Mouse (Mus musculus): ENCODE data around the gene Gm5129.
"Not testable (repeated sequence)": the region's sequence is repeated elsewhere in the genome, so short reads cannot be mapped to it uniquely, and the experiment has no call there.

Gene Gm5129

GRCm38 (mm10) chr5:29726070-29726469, 9.7 kb downstream of the Gm5129 start:
- CTCF ChIA-PET: not testable (repeated sequence)

GRCm38 (mm10) chr5:29725369-29725768, 10.4 kb downstream of the Gm5129 start:
- CTCF ChIA-PET: no interaction called here

- CTCF ChIA-PET: no interaction called here
Observed at GRCm38 (mm10) chr5:29721159-29721558, 14.6 kb downstream of the Gm5129 start.

GRCm38 (mm10) chr5:29712906-29713305, 22.8 kb downstream of the Gm5129 start:
- CTCF ChIA-PET: no interaction called here

GRCm38 (mm10) chr5:29711631-29712030, 24.1 kb downstream of the Gm5129 start:
- CTCF ChIA-PET: no interaction called here

GRCm38 (mm10) chr5:29708258-29708657, 27.5 kb downstream of the Gm5129 start:
- CTCF ChIA-PET: interaction anchor here (0.7 kb wide), 1 partner anchor 1616 kb away, joined by 3 read pairs; no protein-coding TSS in a partner anchor

GRCm38 (mm10) chr5:29707241-29707640, 28.5 kb downstream of the Gm5129 start:
- CTCF ChIA-PET: interaction anchor here (0.7 kb wide), 1 partner anchor 1617 kb away, joined by 3 read pairs; no protein-coding TSS in a partner anchor

GRCm38 (mm10) chr5:29699520-29700202, 36.1 kb downstream of the Gm5129 start:
- CTCF ChIA-PET: no interaction called here

- CTCF ChIA-PET: no interaction called here
Observed at GRCm38 (mm10) chr5:29698493-29698892, 37.2 kb downstream of the Gm5129 start.

- CTCF ChIA-PET: interaction anchor here (0.6 to 0.7 kb wide), 2 partner anchors 69 to 473 kb away, joined by 3 read pairs; no protein-coding TSS in a partner anchor
Observed at GRCm38 (mm10) chr5:29688352-29688751, 47.4 kb downstream of the Gm5129 start.

GRCm38 (mm10) chr5:29687671-29688070, 48.1 kb downstream of the Gm5129 start:
- CTCF ChIA-PET: no interaction called here
